Mouse (Mus musculus): ENCODE data around the gene Nckap5. TPM values are rescaled to one million over a fixed set of nuclear protein-coding genes. Genes with fewer than 3 reads are reported as not detected.

Nckap5 gene
- polyA plus RNA-seq, 1 experiment from 2014 or later, result 16.6 TPM

DNA sequence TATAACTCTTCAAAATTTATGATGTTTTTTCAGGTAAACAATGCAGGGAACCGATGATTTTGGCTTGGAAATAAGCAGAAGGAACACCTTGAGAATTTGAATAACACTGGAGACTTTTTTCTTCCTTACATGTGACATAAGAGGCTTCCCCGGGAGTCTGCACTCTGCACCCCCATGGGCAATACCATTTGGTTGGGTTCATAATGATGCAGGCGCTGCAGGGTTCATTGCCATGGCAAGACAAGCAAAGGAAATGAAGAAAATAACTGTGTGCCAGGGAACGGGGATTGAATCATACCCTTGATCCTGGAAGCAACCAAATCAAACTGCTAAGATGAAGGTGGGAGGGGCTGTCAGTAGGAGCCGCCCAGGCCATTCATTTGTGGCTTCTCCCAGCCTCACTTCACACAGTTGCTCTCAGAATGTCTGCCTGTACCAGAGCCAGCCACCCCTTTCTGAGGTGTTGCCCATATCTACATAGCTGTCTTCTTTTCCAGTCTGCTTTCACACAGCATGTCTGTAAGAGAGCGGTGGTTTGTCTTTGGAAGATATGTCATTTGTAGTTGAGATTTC is 392.5 kb downstream of the Nckap5 start:
- no peak for DNase-seq (ENCODE audit: low spot score)
- no peaks in the 10 kb centered on the region for H3K27me3 ChIP-seq (ENCODE audit: control insufficient read depth, insufficient read depth, low read length)
- H3K27ac ChIP-seq (ENCODE audit: low read depth, low read length), result no peak overlapping the region
- 0 out of 2 replicates have a peak, but pooled peaks have one; percentile 36 for ATAC-seq (replicated peaks; ENCODE audit: low FRiP score)
- no peak overlapping the region for H3K9ac ChIP-seq (ENCODE audit: low read length)
- H3K4me2 ChIP-seq (ENCODE audit: low read depth, low read length, severe bottlenecking), result no peak overlapping the region
- H3K4me1 ChIP-seq (replicated peaks; ENCODE audit: control insufficient read depth, insufficient read depth, low read length), result no peaks in the 10 kb centered on the region
- no peak overlapping the region for H3K4me3 ChIP-seq (ENCODE audit: low read depth, low read length)
- WGBS, result 73% methylated on average over 6 of the region's 6 CpGs
- H3K36me3 ChIP-seq (ENCODE audit: control insufficient read depth, insufficient read depth, low read length), result no peaks in the 10 kb centered on the region
- no peaks in the 10 kb centered on the region for H3K9me3 ChIP-seq (ENCODE audit: control insufficient read depth, low read length)

- Histone ChIP-seq H3K27ac (ENCODE audit: low read depth, low read length) (no peak overlapping the region), H3K36me3 (ENCODE audit: control insufficient read depth, insufficient read depth, low read length) (no peaks in the 10 kb centered on the region), H3K4me2 (ENCODE audit: low read depth, low read length, severe bottlenecking) (0 out of 2 replicates have a peak overlapping the region, but pooled peaks have one; percentile 11), H3K4me3 (ENCODE audit: low read depth, low read length) (no peak overlapping the region), H3K27me3 (ENCODE audit: control insufficient read depth, insufficient read depth, low read length) (no peaks in the 10 kb centered on the region), H3K9ac (ENCODE audit: low read length) (no peak overlapping the region), H3K9me3 (ENCODE audit: control insufficient read depth, low read length) (no peaks in the 10 kb centered on the region), H3K4me1 (replicated peaks; ENCODE audit: control insufficient read depth, insufficient read depth, low read length) (no peaks in the 10 kb centered on the region)
- no peak for DNase-seq (ENCODE audit: low spot score)
- no peak for ATAC-seq (replicated peaks; ENCODE audit: low FRiP score)
- 44% methylated on average over 9 of the region's 9 CpGs for WGBS
Observed at GRCm38 (mm10) chr1:126436937-126437667, 393.5 kb downstream of the Nckap5 start.

GRCm38 (mm10) chr1:126432285-126432684 is 398.3 kb downstream of the Nckap5 start:
- Histone ChIP-seq H3K36me3 (ENCODE audit: control insufficient read depth, insufficient read depth, low read length) (no peaks in the 10 kb centered on the region), H3K27me3 (ENCODE audit: control insufficient read depth, insufficient read depth, low read length) (no peaks in the 10 kb centered on the region), H3K9ac (ENCODE audit: low read length) (no peak overlapping the region), H3K4me2 (ENCODE audit: low read depth, low read length, severe bottlenecking) (no peak overlapping the region), H3K4me3 (ENCODE audit: low read depth, low read length) (no peak overlapping the region), H3K4me1 (replicated peaks; ENCODE audit: control insufficient read depth, insufficient read depth, low read length) (no peaks in the 10 kb centered on the region), H3K27ac (ENCODE audit: low read depth, low read length) (no peak overlapping the region), H3K9me3 (ENCODE audit: control insufficient read depth, low read length) (no peaks in the 10 kb centered on the region)
- DNase-seq (ENCODE audit: low spot score), result no peak
- 86% methylated on average over 4 of the region's 4 CpGs for WGBS
- ATAC-seq (replicated peaks; ENCODE audit: low FRiP score), result no peak

DNA sequence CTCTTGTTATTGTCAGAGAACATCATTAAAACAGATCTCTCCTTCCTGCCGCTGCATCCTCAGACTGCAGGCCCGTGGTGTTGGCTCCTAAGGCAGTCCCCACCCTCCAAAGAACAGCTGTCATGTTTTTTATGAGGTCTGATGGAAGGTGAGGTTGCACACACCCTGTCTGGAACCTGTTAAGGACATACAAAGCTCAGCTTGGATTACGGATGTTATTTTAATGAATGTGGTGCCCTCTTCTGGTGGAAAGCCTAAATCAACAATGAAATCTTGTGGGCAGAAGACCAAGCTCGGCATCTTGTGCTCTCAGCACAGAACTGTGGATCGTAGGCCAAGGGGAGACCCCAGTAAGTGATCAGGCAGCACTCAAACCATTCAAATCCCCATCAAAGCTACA is 399.0 kb downstream of the Nckap5 start:
- ATAC-seq (replicated peaks; ENCODE audit: low FRiP score), result peak; percentile 49
- Histone ChIP-seq H3K4me2 (ENCODE audit: low read depth, low read length, severe bottlenecking) (no peak overlapping the region), H3K36me3 (ENCODE audit: control insufficient read depth, insufficient read depth, low read length) (no peaks in the 10 kb centered on the region), H3K27me3 (ENCODE audit: control insufficient read depth, insufficient read depth, low read length) (no peaks in the 10 kb centered on the region), H3K9me3 (ENCODE audit: control insufficient read depth, low read length) (no peaks in the 10 kb centered on the region), H3K4me3 (ENCODE audit: low read depth, low read length) (no peak overlapping the region), H3K27ac (ENCODE audit: low read depth, low read length) (no peak overlapping the region), H3K4me1 (replicated peaks; ENCODE audit: control insufficient read depth, insufficient read depth, low read length) (no peaks in the 10 kb centered on the region), H3K9ac (ENCODE audit: low read length) (no peak overlapping the region)
- 34% methylated on average over 5 of the region's 5 CpGs for WGBS
- DNase-seq (ENCODE audit: low spot score), result no peak

DNA sequence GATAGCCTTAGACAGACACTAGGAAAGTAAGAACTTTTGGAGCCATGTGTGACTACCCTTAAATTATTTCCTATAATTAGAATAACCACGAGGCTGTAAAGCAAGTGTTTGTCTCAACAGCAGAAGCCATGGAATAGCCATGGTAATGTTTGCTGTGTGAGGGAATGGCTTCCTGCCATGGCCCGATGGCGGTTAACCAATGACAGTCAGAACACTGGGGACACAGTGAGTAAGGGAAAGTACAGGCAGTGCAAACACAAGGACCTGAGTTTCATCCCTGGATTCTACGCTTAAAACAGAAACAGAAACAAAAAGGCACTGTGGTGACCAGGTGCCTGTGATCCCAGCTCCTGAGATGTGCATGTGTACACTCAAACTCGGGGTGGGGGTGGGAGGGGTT is 419.2 kb downstream of the Nckap5 start:
- H3K4me2 ChIP-seq (ENCODE audit: low read depth, low read length, severe bottlenecking), result no peak overlapping the region
- no peaks in the 10 kb centered on the region for H3K9me3 ChIP-seq (ENCODE audit: control insufficient read depth, low read length)
- ATAC-seq (replicated peaks; ENCODE audit: low FRiP score) (no peak), DNase-seq (ENCODE audit: low spot score) (no peak)
- H3K27me3 ChIP-seq (ENCODE audit: control insufficient read depth, insufficient read depth, low read length), result no peaks in the 10 kb centered on the region
- H3K9ac ChIP-seq (ENCODE audit: low read length), result no peak overlapping the region
- H3K4me3 ChIP-seq (ENCODE audit: low read depth, low read length), result no peak overlapping the region
- no peaks in the 10 kb centered on the region for H3K4me1 ChIP-seq (replicated peaks; ENCODE audit: control insufficient read depth, insufficient read depth, low read length)
- 83% methylated on average over 5 of the region's 5 CpGs for WGBS
- no peaks in the 10 kb centered on the region for H3K36me3 ChIP-seq (ENCODE audit: control insufficient read depth, insufficient read depth, low read length)
- H3K27ac ChIP-seq (ENCODE audit: low read depth, low read length), result no peak overlapping the region

DNA sequence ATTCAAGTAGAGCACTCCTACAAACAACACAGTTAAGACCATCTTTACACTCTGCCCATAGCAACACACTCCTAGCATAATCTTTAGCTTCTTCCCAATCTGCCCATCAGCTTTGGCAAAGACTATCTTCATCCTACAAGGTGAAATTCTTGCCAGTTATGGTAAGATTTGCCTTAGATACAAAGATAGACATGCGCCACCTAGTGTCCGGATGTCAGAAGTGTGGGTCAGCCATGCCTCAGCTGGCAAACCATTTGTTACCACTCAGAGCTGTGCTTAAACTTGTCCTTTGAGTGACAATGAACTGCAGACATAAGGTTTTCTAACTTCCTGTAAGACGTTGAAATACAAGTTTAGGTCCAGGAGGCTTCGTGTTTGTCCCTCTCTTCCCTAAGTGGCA is 422.7 kb downstream of the Nckap5 start:
- H3K36me3 ChIP-seq (ENCODE audit: control insufficient read depth, insufficient read depth, low read length), result no peaks in the 10 kb centered on the region
- H3K4me3 ChIP-seq (ENCODE audit: low read depth, low read length), result no peak overlapping the region
- no peak overlapping the region for H3K9ac ChIP-seq (ENCODE audit: low read length)
- no peak overlapping the region for H3K27ac ChIP-seq (ENCODE audit: low read depth, low read length)
- H3K4me2 ChIP-seq (ENCODE audit: low read depth, low read length, severe bottlenecking), result no peak overlapping the region
- ATAC-seq (replicated peaks; ENCODE audit: low FRiP score), result no peak
- no peaks in the 10 kb centered on the region for H3K4me1 ChIP-seq (replicated peaks; ENCODE audit: control insufficient read depth, insufficient read depth, low read length)
- H3K27me3 ChIP-seq (ENCODE audit: control insufficient read depth, insufficient read depth, low read length), result no peaks in the 10 kb centered on the region
- H3K9me3 ChIP-seq (ENCODE audit: control insufficient read depth, low read length), result no peaks in the 10 kb centered on the region
- peak; percentile 58 for DNase-seq (ENCODE audit: low spot score)
- 18% methylated on average over 4 of the region's 4 CpGs for WGBS

DNA sequence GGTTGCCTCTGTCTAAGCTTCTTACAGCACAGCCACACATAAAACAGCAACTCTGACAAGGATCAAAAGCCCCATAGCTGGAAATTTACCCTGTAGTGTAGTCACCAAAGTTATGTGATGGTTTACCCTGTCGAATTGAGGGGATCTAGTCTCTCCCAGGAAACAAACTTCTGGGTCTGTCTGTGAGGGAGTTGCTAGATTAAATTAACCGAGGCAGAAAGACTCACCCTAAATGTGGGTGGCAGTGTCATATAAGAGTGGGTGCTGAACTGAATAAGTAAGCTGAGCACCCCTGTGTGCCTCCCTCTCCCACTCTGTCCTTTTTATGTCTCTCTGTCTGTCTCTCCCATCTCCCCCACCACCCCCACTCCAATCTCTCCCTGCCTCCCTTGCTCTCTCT is 425.1 kb downstream of the Nckap5 start:
- Histone ChIP-seq H3K27ac (ENCODE audit: low read depth, low read length) (no peak overlapping the region), H3K27me3 (ENCODE audit: control insufficient read depth, insufficient read depth, low read length) (no peaks in the 10 kb centered on the region), H3K9me3 (ENCODE audit: control insufficient read depth, low read length) (no peaks in the 10 kb centered on the region), H3K4me1 (replicated peaks; ENCODE audit: control insufficient read depth, insufficient read depth, low read length) (no peaks in the 10 kb centered on the region), H3K9ac (ENCODE audit: low read length) (no peak overlapping the region), H3K4me2 (ENCODE audit: low read depth, low read length, severe bottlenecking) (no peak overlapping the region), H3K36me3 (ENCODE audit: control insufficient read depth, insufficient read depth, low read length) (no peaks in the 10 kb centered on the region), H3K4me3 (ENCODE audit: low read depth, low read length) (no peak overlapping the region)
- ATAC-seq (replicated peaks; ENCODE audit: low FRiP score) (no peak), DNase-seq (ENCODE audit: low spot score) (no peak)
- 85% methylated on average over 2 of the region's 2 CpGs for WGBS

DNA sequence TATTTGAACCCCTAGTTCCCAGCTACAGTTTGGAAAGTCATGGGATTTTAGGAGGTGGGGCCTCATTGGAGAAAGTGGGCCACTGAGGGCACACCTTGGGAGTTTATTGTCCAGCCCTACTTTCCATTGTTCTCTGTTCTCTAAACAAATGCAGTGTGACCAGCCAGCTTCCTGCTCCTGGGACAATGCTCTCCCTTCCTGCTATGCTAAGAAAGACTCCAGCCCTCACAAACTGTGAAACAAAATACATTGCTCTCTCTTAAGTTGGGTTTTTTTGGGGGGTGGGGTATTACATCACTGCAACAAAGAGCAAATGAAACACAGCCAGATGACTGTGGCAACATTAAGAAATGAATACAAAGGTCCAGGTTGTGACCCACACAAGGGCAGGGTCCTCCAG is 426.6 kb downstream of the Nckap5 start:
- Histone ChIP-seq H3K4me1 (replicated peaks; ENCODE audit: control insufficient read depth, insufficient read depth, low read length) (no peaks in the 10 kb centered on the region), H3K27me3 (ENCODE audit: control insufficient read depth, insufficient read depth, low read length) (no peaks in the 10 kb centered on the region), H3K27ac (ENCODE audit: low read depth, low read length) (no peak overlapping the region), H3K9ac (ENCODE audit: low read length) (no peak overlapping the region), H3K4me3 (ENCODE audit: low read depth, low read length) (no peak overlapping the region), H3K9me3 (ENCODE audit: control insufficient read depth, low read length) (no peaks in the 10 kb centered on the region), H3K4me2 (ENCODE audit: low read depth, low read length, severe bottlenecking) (no peak overlapping the region), H3K36me3 (ENCODE audit: control insufficient read depth, insufficient read depth, low read length) (no peaks in the 10 kb centered on the region)
- no peak for ATAC-seq (replicated peaks; ENCODE audit: low FRiP score)
- DNase-seq (ENCODE audit: low spot score), result no peak

DNA sequence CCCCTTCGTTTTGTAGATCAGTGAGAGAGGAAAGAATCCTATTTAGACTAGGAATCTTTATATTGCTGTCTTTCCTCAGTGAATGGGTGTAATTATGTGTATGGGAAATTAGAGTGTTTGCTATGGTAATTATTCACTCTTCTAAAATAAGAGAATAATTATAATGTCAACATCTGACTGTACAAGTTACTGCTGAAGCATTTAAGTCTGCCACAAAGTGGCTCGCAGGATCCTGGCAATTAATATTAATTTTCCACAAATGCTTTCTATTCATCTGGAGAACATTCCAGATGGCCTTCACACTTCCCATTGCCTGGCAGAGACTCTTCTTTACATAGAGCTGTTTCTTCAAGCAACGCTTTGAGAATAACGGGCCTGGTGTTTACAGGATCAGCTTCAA is 439.4 kb downstream of the Nckap5 start:
- Histone ChIP-seq H3K4me1 (replicated peaks; ENCODE audit: control insufficient read depth, insufficient read depth, low read length) (no peaks in the 10 kb centered on the region), H3K4me2 (ENCODE audit: low read depth, low read length, severe bottlenecking) (no peak overlapping the region), H3K27me3 (ENCODE audit: control insufficient read depth, insufficient read depth, low read length) (no peaks in the 10 kb centered on the region), H3K9ac (ENCODE audit: low read length) (no peak overlapping the region), H3K4me3 (ENCODE audit: low read depth, low read length) (no peak overlapping the region), H3K27ac (ENCODE audit: low read depth, low read length) (no peak overlapping the region), H3K9me3 (ENCODE audit: control insufficient read depth, low read length) (no peaks in the 10 kb centered on the region), H3K36me3 (ENCODE audit: control insufficient read depth, insufficient read depth, low read length) (no peaks in the 10 kb centered on the region)
- DNase-seq (ENCODE audit: low spot score), result no peak
- WGBS, result 79% methylated on average over 4 of the region's 4 CpGs
- ATAC-seq (replicated peaks; ENCODE audit: low FRiP score), result no peak

Data from forebrain, embryonic 11.5 days (tissue).